Mouse (Mus musculus): ENCODE data around the gene Bysl.
"Not testable (repeated sequence)": the region's sequence is repeated elsewhere in the genome, so short reads cannot be mapped to it uniquely, and the experiment has no call there.

Gene Bysl

DNA sequence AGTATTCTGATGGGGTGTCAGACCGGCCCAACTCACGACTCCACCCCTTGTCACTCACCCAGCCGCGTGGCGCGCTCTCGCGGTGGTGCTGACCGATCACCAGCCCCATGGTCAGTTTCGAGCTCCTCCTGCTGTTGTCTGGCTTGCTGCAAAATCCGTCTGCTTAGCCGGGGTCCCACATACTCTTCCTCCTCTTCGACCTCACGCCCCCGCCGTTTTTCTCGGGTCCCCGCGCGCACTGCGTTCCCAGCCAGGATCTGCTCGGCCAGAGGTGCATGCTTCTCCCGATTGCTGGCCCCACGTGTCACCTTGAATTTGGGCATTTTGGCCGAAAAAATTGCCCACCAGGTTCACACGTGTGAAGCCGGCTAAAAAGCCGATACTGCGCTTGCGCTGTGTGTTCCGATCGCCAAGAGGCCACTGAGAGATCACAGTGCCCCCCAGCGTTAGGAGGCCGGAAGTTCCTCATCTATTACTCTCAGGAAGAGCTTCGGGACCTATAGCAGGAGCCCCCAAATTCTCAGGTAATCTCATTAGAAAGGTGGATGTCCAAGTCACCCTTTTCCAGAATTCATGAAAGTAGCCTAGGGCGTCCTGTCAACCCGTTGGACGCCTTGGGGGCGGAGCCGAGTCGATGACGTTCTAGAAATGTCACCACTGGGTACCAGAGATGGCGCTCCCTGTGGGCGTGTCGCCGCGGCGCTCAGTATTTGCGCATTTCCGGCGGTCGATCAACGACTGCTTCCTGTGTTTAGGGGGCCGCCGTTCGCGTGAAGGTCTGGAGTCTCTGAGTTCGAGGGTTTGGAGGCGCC is at the start of gene Bysl, which contains the start of the genes Med20 and Gm20517:
Gene Bysl, minus strand, starts transcription at position 644 of the 812 bp plus-strand sequence.
Gene Med20, plus strand, starts transcription at position 734 of the 812 bp plus-strand sequence.
Gene Gm20517, plus strand, starts transcription at position 741 of the 812 bp plus-strand sequence.
- DNase-seq (ENCODE audit: low read depth): peak; percentile 98

DNA sequence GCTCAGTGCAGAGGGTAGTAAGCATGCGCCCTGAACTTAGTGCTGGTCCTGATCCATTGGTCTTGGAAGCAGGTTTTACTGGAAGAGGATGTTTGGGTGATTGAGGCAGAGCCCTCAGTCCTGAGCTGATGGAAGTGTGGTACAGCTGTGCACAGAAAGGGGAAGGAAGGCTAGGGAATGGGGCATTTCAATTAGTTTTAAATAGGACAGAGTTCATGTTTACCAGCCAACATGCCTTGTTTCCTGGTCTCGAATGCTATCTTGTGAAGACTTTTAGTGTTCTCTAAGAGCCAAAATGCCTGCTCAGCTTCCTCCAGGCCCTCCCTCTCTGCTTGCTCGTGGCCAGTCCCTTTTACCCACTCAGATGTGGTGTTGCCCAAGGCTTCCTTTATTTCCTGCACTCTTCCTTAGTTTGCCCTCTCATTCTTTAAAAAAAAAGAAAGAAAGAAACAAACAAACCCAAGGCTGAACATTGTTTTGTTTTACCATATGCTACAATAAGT is 47.5 kb upstream of the Bysl start:
- no peak for DNase-seq (ENCODE audit: low read depth)

DNA sequence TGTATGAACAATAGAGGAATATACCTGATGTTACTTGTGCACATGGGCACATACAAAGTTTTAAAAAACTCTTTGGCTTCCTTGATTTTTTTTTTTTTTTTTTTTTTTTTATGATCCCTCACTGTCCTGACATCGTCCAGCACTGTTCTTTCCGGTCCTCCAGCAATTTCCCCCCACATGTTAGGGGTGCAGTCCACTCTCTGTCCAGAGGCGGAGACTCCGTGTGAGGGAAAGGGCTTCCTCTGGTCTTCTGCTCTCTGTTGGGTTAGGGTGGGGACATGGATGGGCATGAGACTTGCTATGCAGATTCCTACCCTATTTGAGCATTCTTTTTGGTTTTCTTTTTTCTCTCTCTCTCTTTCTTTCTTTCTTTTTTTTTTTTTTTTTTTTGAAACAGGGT is 46.6 kb upstream of the Bysl start:
- DNase-seq (ENCODE audit: low read depth): no peak

DNA sequence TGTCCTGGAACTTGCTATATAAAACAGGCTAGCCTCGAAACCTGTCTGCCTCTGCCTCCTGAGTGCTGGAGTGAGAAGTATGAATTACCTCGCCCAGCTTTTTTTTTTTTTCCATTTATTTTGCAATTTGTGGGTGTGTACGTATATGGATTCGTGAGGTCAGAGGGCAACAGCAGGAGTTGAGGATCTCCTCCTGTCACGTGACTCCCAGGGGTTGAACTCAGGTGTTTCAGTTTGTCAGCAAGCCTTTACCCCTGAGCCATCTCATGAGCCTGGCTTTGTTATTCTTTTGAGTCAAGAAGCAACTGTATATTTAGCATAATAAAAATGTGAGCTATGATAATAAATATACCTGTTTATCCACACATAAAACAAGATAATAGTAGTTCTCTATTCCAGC is 44.4 kb upstream of the Bysl start:
- no peak for DNase-seq (ENCODE audit: low read depth)

DNA sequence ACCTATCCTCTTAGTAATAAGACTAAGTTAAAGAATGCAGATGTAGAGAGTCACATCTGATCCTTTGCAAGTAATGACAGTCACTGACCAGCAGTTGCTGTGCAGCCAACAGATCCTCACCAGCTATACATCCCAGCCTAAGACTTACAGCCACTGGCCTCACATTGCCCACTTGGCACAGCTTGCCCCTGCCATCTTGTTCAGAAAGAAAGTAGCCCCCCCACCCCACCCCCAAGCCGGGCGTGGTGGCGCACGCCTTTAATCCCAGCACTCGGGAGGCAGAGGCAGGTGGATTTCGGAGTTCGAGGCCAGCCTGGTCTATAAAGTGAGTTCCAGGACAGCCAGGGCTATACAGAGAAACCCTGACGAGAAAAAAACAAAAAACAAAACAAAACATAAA is 43.1 kb upstream of the Bysl start:
- DNase-seq (ENCODE audit: low read depth): not testable (repeated sequence)

DNA sequence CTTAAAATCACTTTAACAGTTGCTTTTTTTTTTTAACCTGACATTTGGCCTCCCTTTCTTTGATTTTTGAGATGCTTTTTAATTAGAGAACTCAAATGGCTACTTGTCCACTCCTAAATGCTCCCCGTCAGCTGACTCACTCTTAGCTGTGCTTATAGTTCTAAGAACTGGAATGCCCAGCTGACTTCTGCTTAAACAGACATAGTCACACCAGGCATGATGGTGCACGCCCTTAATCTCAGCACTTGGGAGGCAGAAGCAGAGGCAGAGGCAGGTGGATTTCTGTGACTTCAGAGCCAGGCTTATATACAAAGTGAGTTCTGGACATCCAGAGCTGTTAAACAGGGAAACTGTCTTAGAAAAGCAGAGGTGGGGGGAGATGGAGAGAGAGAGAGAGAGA is 40.7 kb upstream of the Bysl start:
- no peak for DNase-seq (ENCODE audit: low read depth)

DNA sequence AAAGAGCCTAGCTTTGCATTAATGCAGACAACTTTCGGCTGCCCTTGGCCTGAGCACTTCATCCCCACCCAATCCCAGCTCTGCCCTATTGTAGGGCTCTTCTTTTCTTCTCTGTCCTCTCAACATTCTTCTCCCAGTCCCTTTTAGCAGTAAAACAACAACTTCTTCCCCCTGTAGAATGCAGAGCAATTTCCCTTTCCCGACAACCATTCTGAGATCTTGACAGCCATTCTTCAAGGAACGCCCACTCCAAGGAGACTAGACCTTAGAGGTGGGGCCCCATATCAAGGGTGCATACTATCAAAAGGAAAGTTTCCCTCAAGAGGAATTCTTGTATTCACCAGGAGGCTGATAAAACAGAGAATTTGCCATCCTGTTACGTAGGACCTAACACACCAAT is 37.7 kb upstream of the Bysl start:
- no peak for DNase-seq (ENCODE audit: low read depth)

DNA sequence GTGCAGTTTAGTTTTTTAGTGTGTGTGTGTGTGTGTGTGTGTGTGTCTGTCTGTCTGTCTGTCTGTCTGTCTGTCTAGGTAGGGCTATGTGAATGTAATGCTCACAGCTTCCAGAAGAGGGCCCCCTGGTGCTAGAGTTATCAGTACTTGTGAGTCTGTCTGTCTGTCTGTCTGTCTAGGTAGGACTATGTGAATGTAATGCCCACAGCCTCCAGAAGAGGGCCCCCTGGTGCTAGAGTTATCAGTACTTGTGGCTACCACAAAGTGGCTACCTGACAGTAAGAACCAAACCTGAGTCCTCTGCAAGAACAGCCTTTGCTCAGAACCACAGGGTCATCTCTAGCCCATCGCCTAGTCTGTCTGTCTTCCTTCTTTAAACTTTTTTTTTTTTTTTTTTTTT is 35.4 kb upstream of the Bysl start:
- DNase-seq (ENCODE audit: low read depth): peak; percentile 80

DNA sequence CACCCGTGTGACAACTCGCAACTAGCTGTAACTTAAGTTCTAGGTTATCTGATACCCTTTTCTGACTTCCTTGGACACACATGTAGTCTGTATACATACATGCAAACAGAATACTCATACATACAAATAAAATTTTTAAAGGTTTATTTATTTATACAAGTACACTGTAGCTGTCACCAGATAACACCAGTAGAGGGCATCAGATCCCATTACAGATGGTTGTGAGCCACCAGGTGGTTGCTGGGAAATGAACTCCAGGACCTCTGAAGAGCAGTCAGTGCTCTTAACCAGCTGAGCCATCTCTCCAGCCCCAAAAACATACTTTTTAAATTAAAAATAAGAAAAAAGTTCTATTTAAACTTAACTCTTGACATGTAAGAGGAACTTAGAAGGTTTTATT is 31.7 kb upstream of the Bysl start:
- peak; percentile 17 for DNase-seq (ENCODE audit: low read depth)

DNA sequence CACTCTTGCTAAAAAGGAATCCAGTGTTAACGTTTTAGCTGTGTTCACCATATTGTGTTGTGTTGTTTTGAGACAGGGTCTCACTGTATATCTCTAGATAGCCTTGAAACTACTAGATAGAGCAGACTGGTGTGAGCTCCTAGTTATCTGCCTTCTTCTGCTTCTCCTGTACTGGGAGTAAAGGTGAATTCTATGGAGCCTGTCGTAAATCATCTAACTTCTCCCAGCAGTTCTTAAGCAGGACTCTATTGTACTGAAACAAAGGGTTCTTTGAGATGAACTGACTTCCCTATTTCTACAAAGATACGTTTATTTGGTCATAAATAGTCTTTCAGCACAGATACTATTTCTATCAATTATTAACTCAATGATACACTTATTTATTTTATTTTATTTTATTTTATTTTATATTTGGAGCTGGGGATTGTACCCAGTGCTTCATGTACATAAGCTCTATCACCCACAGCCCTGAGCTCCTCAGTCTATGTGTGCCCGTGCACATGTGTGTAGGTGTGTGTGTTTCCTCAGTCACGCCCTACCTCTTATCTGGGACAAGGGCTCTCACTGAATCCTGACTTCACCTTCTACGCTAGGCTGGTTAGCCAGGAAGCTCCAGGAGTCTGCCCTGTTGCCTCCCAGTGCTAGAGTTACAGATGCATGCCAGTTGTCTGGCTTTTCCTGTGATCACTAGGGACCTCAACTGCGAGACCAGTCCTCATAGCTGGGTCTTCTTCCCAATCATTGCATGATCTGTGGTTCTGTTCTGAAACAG is 22.9 kb upstream of the Bysl start:
- DNase-seq (ENCODE audit: low read depth): no peak

DNA sequence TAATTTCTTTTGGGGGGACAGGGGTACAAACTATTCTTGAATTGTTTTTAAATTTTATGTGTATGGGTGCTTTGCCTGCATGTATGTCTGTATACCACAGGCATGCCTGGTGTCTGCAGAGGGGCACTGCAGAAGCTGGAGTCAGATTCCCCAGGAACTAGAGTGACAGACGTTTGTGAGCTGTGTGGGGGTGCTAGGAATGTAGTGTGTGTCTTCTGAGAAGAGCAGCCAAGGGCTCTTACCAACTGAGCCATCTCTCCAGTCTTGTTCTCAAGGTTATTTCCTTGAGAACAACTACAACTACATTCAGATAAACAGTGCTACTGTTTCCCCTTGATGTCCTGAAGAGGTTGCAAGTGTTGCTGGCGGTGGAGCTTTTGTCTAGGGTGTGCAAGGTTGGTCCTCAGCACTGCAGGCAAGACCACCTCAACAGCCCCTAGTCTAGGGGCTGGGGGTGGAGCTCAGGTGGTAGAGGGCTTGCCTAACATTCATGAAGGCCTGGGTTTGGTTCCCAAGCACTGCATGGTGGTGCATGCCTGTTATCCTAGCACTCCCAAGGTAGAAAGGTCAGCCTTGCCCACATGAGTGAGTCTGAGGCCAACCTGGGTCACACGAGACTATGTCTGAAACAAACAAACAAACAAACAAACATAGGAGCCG is 21.0 kb upstream of the Bysl start:
- DNase-seq (ENCODE audit: low read depth): no peak

DNA sequence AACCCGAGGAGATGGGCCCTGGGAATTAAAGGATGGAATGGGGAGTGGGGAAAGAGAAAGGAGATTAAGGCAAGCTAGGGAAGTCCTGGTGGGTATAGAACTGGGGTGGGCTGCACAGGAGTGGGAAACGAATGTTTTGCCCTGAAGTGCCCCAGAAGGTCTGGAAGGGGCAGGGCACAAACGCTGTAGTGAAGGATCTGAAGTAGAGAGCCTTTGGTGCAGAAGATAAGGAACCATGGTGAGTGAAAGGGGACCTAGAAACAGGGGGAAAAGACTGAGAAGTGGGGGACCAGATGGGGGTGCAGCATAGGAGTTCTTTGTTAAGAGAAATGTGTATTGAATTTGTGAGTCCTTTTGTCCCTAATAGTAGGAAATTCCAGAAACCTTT is 19.4 kb upstream of the Bysl start, which contains the start of gene Usp49:
Gene Usp49, plus strand, starts transcription at position 13 of the 388 bp plus-strand sequence.
- DNase-seq (ENCODE audit: low read depth): no peak

DNA sequence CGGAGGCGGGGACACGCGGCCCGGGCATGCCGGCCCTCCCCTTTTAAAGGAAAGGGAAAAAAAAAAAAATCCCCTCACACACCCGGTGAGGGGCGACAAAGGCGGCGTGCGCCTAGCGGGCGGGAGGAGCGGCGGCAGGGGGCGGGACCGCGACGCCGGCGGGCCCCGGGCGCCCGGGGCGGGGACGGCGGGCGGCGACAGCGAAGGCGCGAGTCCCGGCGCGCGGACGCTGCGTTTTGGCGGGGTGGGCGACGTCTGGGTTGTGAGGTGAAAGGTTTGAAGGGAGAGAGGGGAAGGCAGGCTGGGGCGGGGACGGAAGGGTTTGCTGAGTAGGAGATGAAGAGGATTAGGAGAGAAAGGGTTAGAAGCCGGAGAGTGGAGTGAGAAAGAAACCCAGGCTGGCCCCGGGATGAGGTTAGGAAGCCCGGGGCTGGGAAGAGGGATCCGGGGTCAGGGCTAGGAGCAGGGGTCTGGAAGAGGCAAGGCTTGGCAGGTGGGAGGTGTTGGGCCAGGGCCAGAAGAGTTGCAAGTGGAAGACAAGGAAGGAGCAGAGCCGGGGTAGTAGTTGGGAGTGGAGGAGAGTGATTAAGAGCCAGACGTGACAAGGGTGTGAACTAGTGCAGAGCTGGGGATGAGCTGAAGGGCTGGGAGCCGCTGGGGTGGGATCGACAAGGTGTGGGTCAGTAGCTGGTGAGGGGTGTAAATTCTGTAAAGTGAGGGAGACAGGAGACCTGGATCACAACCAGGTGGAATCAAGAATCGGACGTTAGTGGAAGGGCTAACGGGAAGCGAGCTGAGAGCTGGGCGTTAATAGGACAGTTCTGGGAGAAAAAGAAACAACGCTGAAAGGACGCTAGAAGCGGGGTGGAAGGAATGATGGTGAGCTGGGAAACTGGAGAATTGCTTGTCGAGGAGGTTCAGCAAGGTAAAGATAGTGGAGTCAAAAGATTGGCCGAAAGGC is 18.7 kb upstream of the Bysl start:
- DNase-seq (ENCODE audit: low read depth): peak; percentile 44

DNA sequence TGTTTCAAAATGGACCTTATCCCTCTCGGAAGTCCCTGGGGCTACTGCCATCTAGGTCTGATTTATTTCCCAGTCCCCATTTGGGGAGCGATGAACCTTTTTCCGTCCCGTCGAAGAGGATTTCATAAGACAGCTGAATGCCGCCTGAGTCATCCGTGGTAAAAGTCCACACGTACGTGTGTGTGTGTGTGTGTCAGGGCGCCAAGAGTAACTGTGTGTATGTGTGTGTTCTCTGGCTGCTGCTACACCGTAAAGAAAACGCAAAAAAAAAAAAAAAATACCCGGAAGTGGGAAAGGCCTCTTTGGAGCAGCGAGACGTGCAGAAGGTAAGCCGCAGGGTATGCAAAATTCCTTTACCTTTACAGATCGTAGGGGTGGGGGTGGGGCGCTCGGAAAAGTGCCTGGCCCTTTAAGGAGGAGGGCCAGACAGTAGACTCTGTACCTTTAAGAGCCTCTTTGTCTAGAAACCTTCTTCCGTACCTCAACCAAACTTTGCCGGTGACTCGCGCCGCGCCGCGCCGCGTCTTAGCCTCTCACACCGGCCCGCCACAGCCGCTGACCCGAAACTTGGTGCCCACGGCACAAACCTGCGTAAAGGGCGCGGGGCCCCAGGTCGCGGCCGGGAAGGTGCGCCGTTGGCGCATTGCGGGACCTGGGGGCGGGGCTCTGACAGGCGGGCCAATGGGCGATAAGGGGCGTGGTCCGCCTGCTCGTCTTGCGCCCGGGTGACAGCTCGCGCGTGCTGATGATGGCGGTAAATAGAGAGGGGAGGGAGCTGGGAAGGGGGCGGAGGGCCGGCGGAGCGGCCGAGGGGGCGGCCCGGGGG is 17.8 kb upstream of the Bysl start:
- peak; percentile 96 for DNase-seq (ENCODE audit: low read depth)

DNA sequence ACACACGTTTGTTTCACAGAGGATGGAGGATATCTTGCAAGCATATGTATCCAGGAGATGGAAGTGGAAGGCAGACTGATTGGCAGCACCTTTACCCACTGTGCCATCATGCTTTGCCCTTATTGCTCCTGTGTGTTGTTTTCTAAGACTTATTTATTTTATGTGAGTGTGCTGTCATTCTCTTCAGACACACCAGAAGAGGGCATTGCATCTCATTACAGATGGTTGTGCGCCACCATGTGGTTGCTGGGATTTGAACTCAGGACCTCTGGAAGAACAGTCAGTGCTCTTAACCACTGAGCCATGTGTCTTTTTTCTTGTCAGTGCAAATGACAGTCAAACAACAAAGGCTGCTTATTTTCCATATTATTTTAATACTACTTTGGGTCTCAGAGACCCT is 16.5 kb upstream of the Bysl start:
- no peak for DNase-seq (ENCODE audit: low read depth)

DNA sequence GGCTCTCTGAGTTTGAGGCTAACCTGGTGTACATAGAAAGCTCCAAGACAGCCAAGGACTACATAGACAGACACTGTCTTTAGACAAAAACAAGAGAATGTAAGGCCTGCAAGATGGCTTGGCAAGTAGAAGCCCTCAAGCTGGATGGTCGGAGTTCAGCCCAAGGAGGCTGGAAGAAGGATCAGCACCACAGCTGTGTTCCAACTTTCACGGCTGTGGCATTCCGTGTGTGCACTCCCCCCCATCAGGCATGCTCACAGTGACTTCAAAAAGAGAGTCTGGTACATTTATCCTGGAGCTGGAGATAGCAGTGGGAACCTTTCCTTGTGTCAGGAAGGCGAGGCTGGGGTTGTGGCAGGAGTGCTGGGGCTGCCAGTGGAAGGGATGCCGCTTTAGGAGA is 14.7 kb upstream of the Bysl start:
- no peak for DNase-seq (ENCODE audit: low read depth)

DNA sequence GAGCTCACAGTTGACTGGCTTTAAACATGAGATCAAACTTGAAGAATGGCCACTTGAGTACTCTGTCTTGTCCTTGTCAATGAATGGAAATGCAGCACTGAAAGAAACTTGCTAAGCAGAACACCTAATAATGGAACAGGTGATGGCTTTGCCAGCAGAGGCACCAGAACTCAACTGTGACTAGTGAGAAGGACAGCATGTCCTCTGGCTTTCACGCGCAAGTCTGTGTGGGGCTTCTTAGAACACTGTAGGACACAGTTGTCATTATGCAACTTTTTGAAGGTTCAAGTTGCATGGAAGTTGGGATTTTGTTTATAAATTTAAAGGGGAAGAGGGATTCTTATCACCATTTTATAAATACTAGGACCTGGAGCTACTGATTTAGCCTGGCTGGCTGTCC is 13.8 kb upstream of the Bysl start:
- DNase-seq (ENCODE audit: low read depth): no peak

DNA sequence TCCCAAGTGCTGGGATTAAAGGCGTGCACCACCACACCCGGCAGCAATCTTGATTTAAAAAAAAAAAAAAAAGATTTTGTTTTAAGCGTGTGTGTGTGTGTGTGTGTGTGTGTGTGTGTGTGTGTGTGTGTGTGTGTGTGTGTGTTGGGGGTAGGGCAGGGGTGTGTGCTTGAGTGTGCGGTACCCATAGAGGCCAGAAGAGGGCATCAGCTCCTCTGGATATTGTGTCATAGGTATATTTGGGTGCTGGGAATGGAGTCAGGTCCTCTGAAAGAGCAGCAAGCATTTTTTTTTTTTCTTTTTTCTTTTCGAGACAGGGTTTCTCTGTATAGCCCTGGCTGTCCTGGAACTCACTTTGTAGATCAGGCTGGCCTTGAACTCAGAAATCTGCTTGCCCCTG is 13.3 kb upstream of the Bysl start:
- DNase-seq (ENCODE audit: low read depth): not testable (repeated sequence)

DNA sequence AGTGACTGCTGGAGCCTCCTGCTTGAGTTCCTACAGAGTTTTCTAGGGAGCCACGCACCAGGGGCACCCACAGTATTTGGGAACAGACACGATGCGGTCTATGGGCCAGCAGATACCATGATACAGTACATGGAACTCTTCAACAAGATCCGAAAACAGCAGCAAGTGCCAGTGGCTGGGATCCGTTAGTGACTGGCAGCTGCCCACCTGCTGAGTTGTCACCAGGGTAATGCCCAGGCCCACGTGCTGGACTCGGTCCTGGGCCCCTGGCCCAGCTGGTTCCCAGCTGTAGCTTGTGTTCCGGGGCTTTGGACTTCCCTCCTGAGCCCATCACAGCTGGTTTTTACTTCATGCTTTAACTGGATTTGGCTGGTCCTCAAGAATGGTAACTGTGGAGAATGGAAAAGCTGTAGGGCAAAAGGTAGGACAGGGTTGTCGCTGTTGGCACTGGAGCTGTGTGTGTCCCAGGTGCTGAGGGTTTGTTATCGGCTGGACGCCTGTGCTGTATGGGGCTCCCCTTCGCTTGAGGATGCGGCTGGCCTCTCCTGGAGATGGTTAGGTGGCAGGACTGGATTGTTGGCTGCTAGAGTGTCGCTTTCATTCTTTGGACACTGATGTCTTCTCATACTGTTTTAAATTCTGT is 11.7 kb upstream of the Bysl start:
- no peak for DNase-seq (ENCODE audit: low read depth)
